ENCODE assay signal across 29 mouse cellular contexts in the genomic region with DNA sequence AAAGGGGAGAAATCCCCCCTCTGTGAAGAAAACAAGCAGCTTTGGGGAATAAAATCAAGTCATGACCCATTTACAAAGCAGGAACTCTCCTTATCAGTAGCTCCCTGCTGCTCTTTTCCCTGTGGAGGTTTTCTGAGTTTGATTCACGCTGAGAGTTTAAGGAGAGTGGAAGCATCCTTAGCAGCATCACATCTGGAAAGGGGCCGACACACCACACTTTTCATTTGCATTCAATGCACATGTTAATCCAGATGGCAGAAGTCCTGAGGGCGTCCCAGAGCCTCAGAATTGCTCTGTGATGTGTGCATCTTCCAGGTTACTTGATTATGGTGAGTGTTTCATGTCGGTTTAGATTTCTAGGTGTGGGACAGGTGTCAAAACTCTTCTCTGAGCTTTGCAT. TPM values are rescaled to one million over a fixed set of nuclear protein-coding genes. Genes with fewer than 3 reads are reported as not detected.
A peak's percentile ranks its signal among the peaks of the same experiment; 100 is the strongest.
DNase-seq lines count a peak whose midpoint lies in the region; ATAC-seq and TF ChIP-seq lines count a peak whose summit lies in the region.
"Had no signal": no experiment of that assay in that cellular context is flagged by ENCODE, and none has a peak within 500 bp of the region (broad histone marks: within the 10 kb centered on the region; RNA-seq: fewer than 3 reads in every experiment).

No protein-coding gene starts in this region.

- no peak overlapping the region for H3K4me3 ChIP-seq in hindbrain, postnatal 0 days (ENCODE audit: low read length)
- H3K4me3 ChIP-seq in hindbrain, embryonic 16.5 days (ENCODE audit: low read length), result no peak overlapping the region
- no peak overlapping the region for H3K4me3 ChIP-seq in neural tube, embryonic 13.5 days
- no peak overlapping the region for H3K4me3 ChIP-seq in neural tube, embryonic 15.5 days (replicated peaks)
- H3K4me3 ChIP-seq: forebrain, embryonic 10.5 days; forebrain, embryonic 13.5 days; heart, adult 2 months; heart, embryonic 10.5 days; heart, embryonic 13.5 days had no signal

- no peak for ATAC-seq in hindbrain, postnatal 0 days
- no peak for ATAC-seq in hindbrain, embryonic 16.5 days
- ATAC-seq in neural tube, embryonic 13.5 days (ENCODE audit: low read depth), result 0 out of 2 replicates have a peak, but pooled peaks have one; percentile 59
- ATAC-seq in neural tube, embryonic 15.5 days (ENCODE audit: low FRiP score), result no peak
- ATAC-seq: forebrain, embryonic 13.5 days; forebrain, embryonic 16.5 days; Patski had no signal

- no peak overlapping the region for H3K27ac ChIP-seq in hindbrain, postnatal 0 days
- no peak overlapping the region for H3K27ac ChIP-seq in hindbrain, embryonic 16.5 days (ENCODE audit: low read depth, low read length)
- no peak overlapping the region for H3K27ac ChIP-seq in neural tube, embryonic 13.5 days (replicated peaks)
- no peak overlapping the region for H3K27ac ChIP-seq in neural tube, embryonic 15.5 days (replicated peaks)
- H3K27ac ChIP-seq: forebrain, embryonic 10.5 days; forebrain, embryonic 13.5 days; heart, adult 2 months; heart, embryonic 10.5 days; heart, embryonic 13.5 days had no signal

- DNase-seq in hindbrain, postnatal 0 days (ENCODE audit: low spot score), result peak; percentile 14
- peak; percentile 56 for DNase-seq in R1 (ENCODE audit: low read depth, low spot score)
- DNase-seq in adrenal gland, postnatal 14 days, result no peak
- DNase-seq: adrenal gland, adult 2 months; adrenal gland, postnatal 25 days; B cell, adult 2 months; cerebellum, adult 18-20 months; cerebellum, adult 9-10 months; cerebellum, postnatal 14 days; gastrocnemius, postnatal 10 days; gastrocnemius, postnatal 36 days; heart, adult 2 months; heart, postnatal 14 days; heart, postnatal 4 days had no signal

- H3K27me3 ChIP-seq in hindbrain, postnatal 0 days (ENCODE audit: insufficient read depth, low read length), result no peaks in the 10 kb centered on the region
- H3K27me3 ChIP-seq in hindbrain, embryonic 16.5 days (replicated peaks; ENCODE audit: control insufficient read depth, insufficient read depth, low read length), result no peaks in the 10 kb centered on the region
- no peaks in the 10 kb centered on the region for H3K27me3 ChIP-seq in neural tube, embryonic 13.5 days
- no peaks in the 10 kb centered on the region for H3K27me3 ChIP-seq in neural tube, embryonic 15.5 days (replicated peaks)
- H3K27me3 ChIP-seq: CH12.LX; forebrain, embryonic 13.5 days; heart, embryonic 13.5 days; Patski had no signal

- H3K4me1 ChIP-seq in hindbrain, postnatal 0 days (ENCODE audit: insufficient read depth, low read length), result no peaks in the 10 kb centered on the region
- H3K4me1 ChIP-seq in hindbrain, embryonic 16.5 days (ENCODE audit: control insufficient read depth, insufficient read depth, low read depth, low read length), result no peaks in the 10 kb centered on the region
- H3K4me1 ChIP-seq in neural tube, embryonic 13.5 days (replicated peaks), result no peaks in the 10 kb centered on the region
- H3K4me1 ChIP-seq in neural tube, embryonic 15.5 days, result 0 out of 2 replicates have a peak, but pooled peaks cover 3% of the 10 kb centered on the region
- H3K4me1 ChIP-seq: forebrain, embryonic 10.5 days; forebrain, embryonic 13.5 days; heart, embryonic 13.5 days had no signal

- no peak overlapping the region for H3K4me2 ChIP-seq in hindbrain, postnatal 0 days (ENCODE audit: low read depth, low read length)
- no peak overlapping the region for H3K4me2 ChIP-seq in hindbrain, embryonic 16.5 days (ENCODE audit: low read length)
- no peak overlapping the region for H3K4me2 ChIP-seq in neural tube, embryonic 13.5 days
- H3K4me2 ChIP-seq in neural tube, embryonic 15.5 days, result no peak overlapping the region
- H3K4me2 ChIP-seq: forebrain, embryonic 13.5 days; heart, embryonic 13.5 days had no signal

- no peak for TF ChIP-seq CTCF in hindbrain, postnatal 0 days (IDR thresholded peaks at IDR 0.05; ENCODE audit: low read depth)

- WGBS in hindbrain, postnatal 0 days, result 28% methylated on average over 4 of the region's 4 CpGs
- WGBS in hindbrain, embryonic 16.5 days, result 22% methylated on average over 4 of the region's 4 CpGs
- WGBS in neural tube, embryonic 13.5 days, result 31% methylated on average over 4 of the region's 4 CpGs
- WGBS in neural tube, embryonic 15.5 days, result 29% methylated on average over 4 of the region's 4 CpGs

- H3K9me3 ChIP-seq in hindbrain, postnatal 0 days (ENCODE audit: low read length), result no peaks in the 10 kb centered on the region
- H3K9me3 ChIP-seq in hindbrain, embryonic 16.5 days (ENCODE audit: control insufficient read depth, low read length), result no peaks in the 10 kb centered on the region
- H3K9me3 ChIP-seq in neural tube, embryonic 13.5 days, result no peaks in the 10 kb centered on the region
- H3K9me3 ChIP-seq in neural tube, embryonic 15.5 days (replicated peaks), result no peaks in the 10 kb centered on the region
- H3K9me3 ChIP-seq: forebrain, embryonic 10.5 days; forebrain, embryonic 13.5 days; heart, embryonic 10.5 days; heart, embryonic 13.5 days had no signal

- H3K36me3 ChIP-seq in hindbrain, postnatal 0 days (ENCODE audit: insufficient read depth, low read length), result no peaks in the 10 kb centered on the region
- no peaks in the 10 kb centered on the region for H3K36me3 ChIP-seq in hindbrain, embryonic 16.5 days (ENCODE audit: control insufficient read depth, insufficient read depth, low read length)
- H3K36me3 ChIP-seq in neural tube, embryonic 13.5 days, result no peaks in the 10 kb centered on the region
- no peaks in the 10 kb centered on the region for H3K36me3 ChIP-seq in neural tube, embryonic 15.5 days
- H3K36me3 ChIP-seq: forebrain, embryonic 10.5 days; G1E; heart, embryonic 10.5 days; heart, embryonic 13.5 days had no signal

- H3K9ac ChIP-seq in hindbrain, postnatal 0 days (replicated peaks; ENCODE audit: low read length), result no peak overlapping the region
- no peak overlapping the region for H3K9ac ChIP-seq in hindbrain, embryonic 16.5 days (ENCODE audit: low read depth, low read length)
- no peak overlapping the region for H3K9ac ChIP-seq in neural tube, embryonic 13.5 days
- no peak overlapping the region for H3K9ac ChIP-seq in neural tube, embryonic 15.5 days (replicated peaks)
- H3K9ac ChIP-seq: forebrain, embryonic 13.5 days; heart, embryonic 13.5 days had no signal

RNA-seq across cellular contexts. Expression of gene Lmo7, which starts 25.7 kb away (rescaled TPM):
- total RNA-seq in hindbrain, postnatal 0 days (2014; rRNA removed), result 2.9 and 10.6 TPM in 2 replicates
- polyA plus RNA-seq in hindbrain, postnatal 0 days (2015; fragmentation: Nextera tagmentation; extraction: Ambion mirVana), result 2.3 TPM in 2 replicates
- 2.3 and 2.5 TPM in 2 replicates for polyA plus RNA-seq in hindbrain, embryonic 16.5 days (2015; fragmentation: Nextera tagmentation; extraction: Ambion mirVana)
- 0.98 and 1.8 TPM in 2 replicates for polyA plus RNA-seq in neural tube, embryonic 13.5 days (2015; fragmentation: Nextera tagmentation; extraction: Ambion mirVana)
- 2.6 and 4.7 TPM in 2 replicates for polyA plus RNA-seq in neural tube, embryonic 15.5 days (2015; fragmentation: Nextera tagmentation; extraction: Ambion mirVana)
- total RNA-seq in adrenal gland, postnatal 14 days (2021), result 25.8 and 29.9 TPM in 2 replicates
- polyA plus RNA-seq: G1E had no signal

RNA-seq across cellular contexts. Expression of gene Gm9922, which starts 25.8 kb away (rescaled TPM):
- total RNA-seq in hindbrain, postnatal 0 days (2014; rRNA removed), result not detected in 2 replicates
- polyA plus RNA-seq in hindbrain, postnatal 0 days (2015; fragmentation: Nextera tagmentation; extraction: Ambion mirVana), result 0.51 and 0.97 TPM in 2 replicates
- polyA plus RNA-seq in hindbrain, embryonic 16.5 days (2015; fragmentation: Nextera tagmentation; extraction: Ambion mirVana), result 0.41 and 0.56 TPM in 2 replicates
- polyA plus RNA-seq in neural tube, embryonic 13.5 days (2015; fragmentation: Nextera tagmentation; extraction: Ambion mirVana), result not detected in 2 replicates
- polyA plus RNA-seq in neural tube, embryonic 15.5 days (2015; fragmentation: Nextera tagmentation; extraction: Ambion mirVana), result 0.69 and 0.82 TPM in 2 replicates
- 4.0 and 5.1 TPM in 2 replicates for total RNA-seq in adrenal gland, postnatal 14 days (2021)
- total RNA-seq: G1E; gastrocnemius, adult 18-20 months; gastrocnemius, postnatal 10 days; gastrocnemius, postnatal 36 days; granulocyte monocyte progenitor cell, adult 5-6 weeks had no signal
- polyA plus RNA-seq: embryonic facial prominence, embryonic 11.5 days; forebrain, embryonic 10.5 days; forebrain, embryonic 13.5 days; G1E; hindbrain, embryonic 11.5 days had no signal
